Mouse (Mus musculus): ENCODE data around the gene Yipf1. TPM values are rescaled to one million over a fixed set of nuclear protein-coding genes. Genes with fewer than 3 reads are reported as not detected.

Gene Yipf1
- polyA plus RNA-seq, 1 experiment from 2014 or later = 69.3 TPM

GRCm38 (mm10) chr4:107387465-107387864, 73.3 kb downstream of the Yipf1 start:
- Histone ChIP-seq H3K4me1 (replicated peaks) (no peaks in the 10 kb centered on the region), H3K27ac (no peak overlapping the region), H3K4me2 (replicated peaks) (no peak overlapping the region), H3K9ac (no peak overlapping the region), H3K36me3 (peaks cover 33% of the 10 kb centered on the region), H3K27me3 (replicated peaks) (no peaks in the 10 kb centered on the region), H3K9me3 (no peaks in the 10 kb centered on the region), H3K4me3 (replicated peaks) (no peak overlapping the region)
- WGBS = 95% methylated on average over 8 of the region's 8 CpGs
- ATAC-seq = no peak

GRCm38 (mm10) chr4:107388291-107388690, 74.1 kb downstream of the Yipf1 start:
- H3K27me3 ChIP-seq (replicated peaks) = no peaks in the 10 kb centered on the region
- no peaks in the 10 kb centered on the region for H3K9me3 ChIP-seq
- no peaks in the 10 kb centered on the region for H3K4me1 ChIP-seq (replicated peaks)
- peaks cover 30% of the 10 kb centered on the region for H3K36me3 ChIP-seq
- H3K27ac ChIP-seq = no peak overlapping the region
- no peak for ATAC-seq
- H3K4me3 ChIP-seq (replicated peaks) = no peak overlapping the region
- WGBS = 86% methylated on average over 2 of the region's 2 CpGs
- no peak overlapping the region for H3K9ac ChIP-seq
- H3K4me2 ChIP-seq (replicated peaks) = no peak overlapping the region

GRCm38 (mm10) chr4:107389345-107389744, 75.2 kb downstream of the Yipf1 start:
- Histone ChIP-seq H3K9me3 (no peaks in the 10 kb centered on the region), H3K4me2 (replicated peaks) (no peak overlapping the region), H3K27me3 (replicated peaks) (no peaks in the 10 kb centered on the region), H3K4me1 (replicated peaks) (no peaks in the 10 kb centered on the region), H3K27ac (no peak overlapping the region), H3K4me3 (replicated peaks) (no peak overlapping the region), H3K36me3 (peaks cover 32% of the 10 kb centered on the region), H3K9ac (no peak overlapping the region)
- 96% methylated on average over 3 of the region's 3 CpGs for WGBS
- no peak for ATAC-seq

GRCm38 (mm10) chr4:107393771-107394170, 79.6 kb downstream of the Yipf1 start:
- no peak overlapping the region for H3K4me3 ChIP-seq (replicated peaks)
- 89% methylated on average over 2 of the region's 2 CpGs for WGBS
- no peaks in the 10 kb centered on the region for H3K27me3 ChIP-seq (replicated peaks)
- no peaks in the 10 kb centered on the region for H3K4me1 ChIP-seq (replicated peaks)
- H3K9me3 ChIP-seq = no peaks in the 10 kb centered on the region
- H3K9ac ChIP-seq = no peak overlapping the region
- ATAC-seq = no peak
- no peak overlapping the region for H3K4me2 ChIP-seq (replicated peaks)
- no peak overlapping the region for H3K27ac ChIP-seq
- peaks cover 23% of the 10 kb centered on the region for H3K36me3 ChIP-seq

Other genes with a start within 250 kb of the Yipf1 start
- 103 and 115 TPM in 2 replicates for gene Mrpl37, start 247.5 kb upstream of the Yipf1 start, polyA plus RNA-seq (2015; fragmentation: Nextera tagmentation; extraction: Ambion mirVana)
- 6.1 and 6.6 TPM in 2 replicates for gene Cyb5rl, start 247.4 kb upstream of the Yipf1 start, polyA plus RNA-seq (2015; fragmentation: Nextera tagmentation; extraction: Ambion mirVana)
- gene Cdcp2, start 217.5 kb upstream of the Yipf1 start, polyA plus RNA-seq (2015; fragmentation: Nextera tagmentation; extraction: Ambion mirVana) = not detected in 2 replicates
- gene Tmem59, start 136.0 kb upstream of the Yipf1 start, polyA plus RNA-seq (2015; fragmentation: Nextera tagmentation; extraction: Ambion mirVana) = 394 and 425 TPM in 2 replicates
- gene Tceanc2, start 135.2 kb upstream of the Yipf1 start, polyA plus RNA-seq (2015; fragmentation: Nextera tagmentation; extraction: Ambion mirVana) = 21.8 and 35.1 TPM in 2 replicates
- not detected in 2 replicates for gene Ldlrad1, start 105.2 kb upstream of the Yipf1 start, polyA plus RNA-seq (2015; fragmentation: Nextera tagmentation; extraction: Ambion mirVana)
- gene Lrrc42, start 60.8 kb upstream of the Yipf1 start, polyA plus RNA-seq (2015; fragmentation: Nextera tagmentation; extraction: Ambion mirVana) = 53.5 TPM in 2 replicates
- 29.4 and 31.9 TPM in 2 replicates for gene Hspb11, start 60.8 kb upstream of the Yipf1 start, polyA plus RNA-seq (2015; fragmentation: Nextera tagmentation; extraction: Ambion mirVana)
- gene Dio1, start 7.2 kb upstream of the Yipf1 start, polyA plus RNA-seq (2015; fragmentation: Nextera tagmentation; extraction: Ambion mirVana) = 1.5 and 1.9 TPM in 2 replicates
- gene Ndc1, start 53.4 kb downstream of the Yipf1 start, polyA plus RNA-seq (2015; fragmentation: Nextera tagmentation; extraction: Ambion mirVana) = 28.6 and 32.6 TPM in 2 replicates
- 0.78 and 0.85 TPM in 2 replicates for gene Glis1, start 120.2 kb downstream of the Yipf1 start, polyA plus RNA-seq (2015; fragmentation: Nextera tagmentation; extraction: Ambion mirVana)

Data from intestine, embryonic 15.5 days (tissue).